Mouse (Mus musculus) forebrain, postnatal 0 days (tissue): ENCODE data around the gene Lrig3. TPM values are rescaled to one million over a fixed set of nuclear protein-coding genes. Genes with fewer than 3 reads are reported as not detected.

Experiments
- ATAC-seq: fragments of 200-750 bp; cut with Nextera tagmentation; 2 replicates; pipeline ENCODE4 v1.8.0; 2017; ENCODE audit warnings: mild to moderate bottlenecking, moderate library complexity
- DNase-seq: peaks from one replicate; pipeline ENCODE4 v3.0.0-alpha.2; 2015
- H3K27ac ChIP-seq: fragments of 300-500 bp; sonication (generic); 2 replicates; pipeline ENCODE4 v1.5.1; 2014; ENCODE audit warnings: low read depth, mild to moderate bottlenecking, antibody characterized with exemption, low read length, moderate library complexity, mixed read lengths
- H3K27me3 ChIP-seq: fragments of 300-500 bp; sonication (generic); 2 replicates; pipeline ENCODE4 v1.6.1; 2014; ENCODE audit warnings: mild to moderate bottlenecking, low read length, mixed read lengths; ENCODE audit not compliant: insufficient read depth
- H3K36me3 ChIP-seq: fragments of 300-500 bp; sonication (generic); 2 replicates; pipeline ENCODE4 v1.6.1; 2014; ENCODE audit warnings: mild to moderate bottlenecking, moderate library complexity; ENCODE audit not compliant: insufficient read depth
- H3K4me1 ChIP-seq: fragments of 300-500 bp; sonication (generic); 2 replicates; pipeline ENCODE4 v1.6.1; 2014; ENCODE audit warnings: antibody characterized with exemption; ENCODE audit not compliant: insufficient read depth
- H3K4me2 ChIP-seq: fragments of 300-500 bp; sonication (generic); 2 replicates; pipeline ENCODE4 v1.6.1; 2014; ENCODE audit warnings: low read depth, mild to moderate bottlenecking, moderate library complexity
- H3K4me3 ChIP-seq: fragments of 300-500 bp; sonication (generic); 2 replicates; pipeline ENCODE4 v1.5.1; 2014; ENCODE audit warnings: low read depth, low read length, mixed read lengths
- H3K9ac ChIP-seq: fragments of 300-500 bp; sonication (generic); 2 replicates; pipeline ENCODE4 v1.6.1; 2014; ENCODE audit warnings: mild to moderate bottlenecking
- H3K9me3 ChIP-seq: fragments of 300-500 bp; sonication (generic); 2 replicates; pipeline ENCODE4 v1.6.1; 2016; ENCODE audit warnings: low read length
- CTCF ChIP-seq: sonication (generic); IDR thresholded peaks from 2 replicates; pipeline ENCODE4 v1.5.1; 2016; ENCODE audit warnings: antibody characterized with exemption, control low read depth, low read depth
- WGBS: fragments of 180-500 bp; shearing (Covaris S2); extraction: QIAGEN DNeasy Blood & Tissue Kit; methylation state at CpG from one replicate; pipeline ENCODE4 v1.1.7; 2014; 5-methylcytosine and 5-hydroxymethylcytosine counted together
- polyA plus RNA-seq: library from polyadenylated mRNA; unstranded; fragments of >200 nt; fragmentation: Nextera tagmentation; extraction: Ambion mirVana; gene quantifications from 2 replicates; pipeline ENCODE4 v1.2.1, GENCODE M21; 2015
- total RNA-seq: library from RNA; depleted of rRNA; stranded (reverse); fragments of >200 nt; gene quantifications from 2 replicates; pipeline ENCODE4 v1.2.3, GENCODE M21; 2014

Lrig3 gene
- total and polyA plus RNA-seq, 2 experiments from 2014 or later = 1.7 to 5.2 TPM

DNA sequence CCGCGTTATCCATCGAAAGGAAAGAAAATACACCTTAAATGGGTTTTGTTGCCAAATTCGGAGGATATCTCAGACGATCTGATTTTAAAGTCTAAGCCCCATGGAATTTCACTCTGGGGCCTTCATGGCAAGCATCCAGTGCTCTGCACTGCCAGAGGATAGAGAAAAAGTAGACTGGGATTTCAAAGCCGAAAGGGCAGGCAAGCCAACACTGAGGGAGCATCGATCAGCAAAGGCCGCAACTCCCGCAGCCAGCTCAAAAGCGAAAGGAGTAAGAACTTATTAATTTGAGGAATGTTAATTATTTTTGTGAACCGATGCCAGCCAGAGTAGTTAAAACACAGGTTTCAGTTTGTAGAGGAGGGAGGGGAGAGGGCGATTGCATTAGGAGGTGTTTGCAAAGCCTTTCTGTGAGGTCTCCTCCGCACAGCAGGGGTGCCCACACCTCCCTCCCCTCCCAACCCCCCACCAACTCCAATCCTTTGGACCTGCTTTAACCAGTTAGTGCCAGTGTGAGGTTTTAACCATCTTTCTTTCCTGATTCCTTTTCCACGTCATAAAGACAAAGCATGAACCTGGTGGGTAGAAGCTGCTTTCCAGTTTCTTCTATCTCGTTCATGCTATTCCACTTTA lies 17.0 kb upstream of the Lrig3 start:
- 36% methylated on average over 15 of the region's 15 CpGs for WGBS
- no peaks in the 10 kb centered on the region for H3K36me3 ChIP-seq
- no peaks in the 10 kb centered on the region for H3K4me1 ChIP-seq
- no peak overlapping the region for H3K4me2 ChIP-seq
- H3K27ac ChIP-seq = no peak overlapping the region
- ATAC-seq (no peak), DNase-seq (peak; percentile 20)
- no peaks in the 10 kb centered on the region for H3K9me3 ChIP-seq
- TF ChIP-seq CTCF = no peak
- H3K9ac ChIP-seq = no peak overlapping the region
- H3K27me3 ChIP-seq = no peaks in the 10 kb centered on the region
- no peak overlapping the region for H3K4me3 ChIP-seq

DNA sequence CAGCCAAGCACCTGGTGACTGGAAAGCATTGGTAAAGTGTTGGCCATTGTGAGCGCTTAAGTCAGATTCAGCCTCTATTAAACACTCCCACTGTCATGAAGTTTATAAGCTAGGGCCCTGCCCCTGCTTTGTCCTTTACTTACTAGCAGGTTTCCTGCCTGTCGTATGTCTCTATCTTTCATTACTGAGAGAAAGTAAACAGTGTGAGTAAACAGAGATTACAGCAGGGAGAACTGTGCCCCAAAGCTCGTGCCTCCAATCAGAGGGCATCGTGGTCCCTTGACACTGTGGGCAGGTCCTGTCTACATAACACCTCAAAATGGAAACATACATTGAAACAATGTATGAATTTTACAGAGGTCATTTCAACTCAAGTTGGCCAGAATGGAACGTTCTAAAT lies 14.3 kb upstream of the Lrig3 start:
- Histone ChIP-seq H3K4me3 (no peak overlapping the region), H3K36me3 (no peaks in the 10 kb centered on the region), H3K9me3 (no peaks in the 10 kb centered on the region), H3K4me1 (peaks cover 3% of the 10 kb centered on the region; the same call in 1 of the 2 replicates), H3K9ac (no peak overlapping the region), H3K27me3 (no peaks in the 10 kb centered on the region), H3K27ac (no peak overlapping the region), H3K4me2 (no peak overlapping the region)
- WGBS = 77% methylated on average over 5 of the region's 5 CpGs
- TF ChIP-seq CTCF = no peak
- DNase-seq = no peak
- no peak for ATAC-seq

DNA sequence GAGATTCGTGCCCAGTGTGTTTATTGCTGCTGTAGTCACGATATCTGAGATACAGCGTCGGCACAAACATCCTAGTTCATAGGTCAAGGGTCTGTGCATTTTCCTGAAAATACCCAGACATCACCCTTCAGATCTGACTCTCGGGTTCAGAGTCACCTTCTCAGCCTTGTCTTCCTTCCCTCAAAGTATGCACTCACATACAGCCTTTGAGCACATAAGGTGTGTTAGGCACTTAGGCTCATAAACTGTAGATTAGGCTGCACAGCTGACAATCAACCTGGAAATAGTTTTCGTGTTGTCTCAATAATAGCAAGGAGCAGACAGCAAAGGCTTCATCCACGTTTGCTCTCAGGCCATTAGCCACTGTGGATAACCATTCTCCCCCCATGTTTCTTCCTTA lies 11.6 kb upstream of the Lrig3 start:
- Histone ChIP-seq H3K27me3 (no peaks in the 10 kb centered on the region), H3K9me3 (no peaks in the 10 kb centered on the region), H3K4me2 (no peak overlapping the region), H3K4me1 (peaks cover 3% of the 10 kb centered on the region; the same call in 1 of the 2 replicates), H3K36me3 (no peaks in the 10 kb centered on the region), H3K4me3 (no peak overlapping the region), H3K9ac (no peak overlapping the region), H3K27ac (no peak overlapping the region)
- 85% methylated on average over 7 of the region's 7 CpGs for WGBS
- no peak for DNase-seq
- no peak for TF ChIP-seq CTCF
- ATAC-seq = no peak

DNA sequence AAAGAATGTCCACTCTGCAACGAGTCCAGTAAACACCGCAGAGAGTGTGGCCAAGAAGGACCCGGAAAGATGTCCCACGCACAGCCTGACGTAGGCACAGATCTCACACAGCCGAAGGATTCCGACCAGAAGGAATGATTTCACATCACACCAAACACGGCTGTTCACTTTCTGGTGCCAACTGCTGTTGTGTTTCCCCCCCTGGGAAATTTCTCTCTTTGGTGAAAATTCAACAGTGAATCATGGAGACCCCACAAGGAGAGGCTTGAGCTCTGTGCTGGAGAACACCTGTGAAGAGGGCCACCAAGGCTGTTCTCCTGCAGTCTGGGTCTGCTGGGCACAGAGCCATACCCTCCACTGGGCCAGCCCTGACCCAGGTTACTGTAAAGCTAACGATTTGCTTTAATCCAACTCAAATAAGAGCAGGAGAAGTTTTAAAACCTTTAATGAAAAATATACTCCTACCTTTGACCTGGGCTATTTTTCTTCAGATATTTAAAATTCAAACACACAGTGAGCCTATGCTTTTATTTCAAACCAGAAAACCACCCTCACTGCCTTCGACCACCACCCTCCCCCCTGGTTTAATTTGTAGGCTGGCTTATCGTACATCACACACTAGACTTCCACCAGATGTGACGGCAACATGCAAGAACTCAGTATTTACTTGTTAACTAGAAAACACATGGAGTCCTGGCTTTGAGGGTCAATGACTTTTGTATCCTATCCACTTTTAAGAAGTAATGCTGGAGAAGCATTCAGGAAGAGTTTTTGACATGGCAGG lies 11.0 kb upstream of the Lrig3 start:
- Histone ChIP-seq H3K4me3 (no peak overlapping the region), H3K27ac (no peak overlapping the region), H3K9me3 (no peaks in the 10 kb centered on the region), H3K27me3 (no peaks in the 10 kb centered on the region), H3K9ac (no peak overlapping the region), H3K36me3 (no peaks in the 10 kb centered on the region), H3K4me1 (peaks cover 3% of the 10 kb centered on the region; the same call in 1 of the 2 replicates), H3K4me2 (no peak overlapping the region)
- WGBS = 62% methylated on average over 12 of the region's 12 CpGs
- no peak for ATAC-seq
- DNase-seq = peak; percentile 55
- no peak for TF ChIP-seq CTCF

DNA sequence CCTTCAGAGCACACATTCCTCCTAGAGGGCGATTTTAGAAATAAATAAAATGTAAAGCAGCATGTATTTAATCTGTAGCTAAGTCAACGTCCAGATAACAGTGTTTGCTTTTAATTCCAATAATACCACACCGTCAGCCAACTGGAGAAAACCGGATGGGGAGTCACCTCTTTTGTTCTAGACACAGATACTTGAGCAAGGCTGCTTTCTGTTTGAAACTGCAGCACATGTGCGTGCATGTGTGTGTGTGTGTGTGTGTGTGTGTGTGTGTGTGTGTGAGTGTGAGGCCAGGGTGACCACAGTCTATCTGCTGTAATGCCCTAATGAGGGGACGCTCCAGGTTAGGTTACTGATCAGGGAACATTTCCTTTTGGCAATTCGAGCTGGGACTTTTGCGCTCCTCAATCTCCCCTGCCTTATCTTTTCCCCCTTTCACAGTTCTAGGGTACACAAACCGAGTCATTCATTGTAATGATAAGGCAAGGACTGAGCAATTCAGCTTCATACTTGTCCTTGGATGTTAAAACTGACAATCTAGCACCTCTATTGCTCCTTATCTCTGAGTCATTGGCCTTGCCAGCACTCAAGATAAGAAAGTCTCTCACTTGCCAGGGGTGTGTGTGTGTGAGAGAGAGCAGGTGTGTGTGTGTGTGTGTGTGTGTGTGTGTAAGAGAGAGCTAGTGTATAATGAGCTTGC lies 4.4 kb upstream of the Lrig3 start:
- ATAC-seq = no peak
- Histone ChIP-seq H3K4me2 (no peak overlapping the region), H3K27me3 (no peaks in the 10 kb centered on the region), H3K9ac (no peak overlapping the region), H3K4me3 (no peak overlapping the region), H3K27ac (no peak overlapping the region), H3K4me1 (0 out of 2 replicates have a peak, but pooled peaks cover 1% of the 10 kb centered on the region), H3K9me3 (no peaks in the 10 kb centered on the region), H3K36me3 (no peaks in the 10 kb centered on the region)
- 75% methylated on average over 9 of the region's 9 CpGs for WGBS
- no peak for DNase-seq
- no peak for TF ChIP-seq CTCF

DNA sequence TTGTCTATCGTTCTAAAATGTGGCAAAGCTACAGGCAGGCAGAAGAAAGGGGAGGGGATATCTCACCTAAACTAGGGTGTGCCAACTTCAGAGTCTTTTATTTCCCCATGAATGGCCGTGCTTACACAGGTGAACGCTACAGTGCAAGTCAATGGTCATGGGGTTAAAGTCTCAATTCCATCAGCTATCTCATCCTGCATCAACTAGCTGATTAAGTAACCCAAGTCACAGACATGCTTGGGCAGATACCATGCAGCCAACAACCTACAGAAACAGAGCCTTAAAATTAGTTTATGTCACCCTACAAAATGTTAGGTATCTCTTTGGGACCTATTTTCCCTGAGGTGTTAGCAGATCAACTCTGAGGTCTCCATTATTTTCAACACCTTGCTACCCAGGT lies 1.3 kb upstream of the Lrig3 start:
- Histone ChIP-seq H3K9ac (no peak overlapping the region), H3K9me3 (no peaks in the 10 kb centered on the region), H3K4me3 (no peak overlapping the region), H3K27ac (no peak overlapping the region), H3K4me2 (no peak overlapping the region), H3K27me3 (no peaks in the 10 kb centered on the region), H3K4me1 (0 out of 2 replicates have a peak, but pooled peaks cover 3% of the 10 kb centered on the region), H3K36me3 (no peaks in the 10 kb centered on the region)
- DNase-seq (no peak), ATAC-seq (no peak)
- TF ChIP-seq CTCF = no peak
- 82% methylated on average over 3 of the region's 3 CpGs for WGBS
